Mouse (Mus musculus) CH12.LX (cell line): Measurements from ENCODE around the gene Tmod1. TPM values are rescaled to one million over a fixed set of nuclear protein-coding genes. Genes with fewer than 3 reads are reported as not detected.

Experiments used
- DNase-seq: peaks from one replicate; pipeline ENCODE4 v3.0.0-alpha.2; 2013; ENCODE audit errors: extremely low read depth
- H3K27ac ChIP-seq: 2 replicates; pipeline ENCODE4 v1.5.1; 2012; ENCODE audit warnings: low read depth, mild to moderate bottlenecking, control low read depth, moderate library complexity; ENCODE audit not compliant: insufficient read depth
- H3K27me3 ChIP-seq: replicated peaks from 2 replicates; pipeline ENCODE3; 2012; ENCODE audit warnings: inconsistent platforms
- H3K36me3 ChIP-seq, 2 experiments: replicated peaks in 1 of 2; 2 replicates each; pipeline versions ENCODE3 to v1.6.1; 2012; ENCODE audit warnings: inconsistent platforms in 1 of 2, low read length in 1 of 2, mild to moderate bottlenecking in 1 of 2, mixed read lengths in 1 of 2, moderate library complexity in 1 of 2; ENCODE audit not compliant: control insufficient read depth in 1 of 2, insufficient read depth in 1 of 2
- H3K4me1 ChIP-seq, 2 experiments: 2 replicates each; pipeline ENCODE4 v1.6.1; 2012; ENCODE audit warnings: inconsistent platforms in 1 of 2, moderate library complexity in 1 of 2; ENCODE audit not compliant: insufficient read depth in 2 of 2, control insufficient read depth in 1 of 2
- H3K4me2 ChIP-seq: 2 replicates; pipeline ENCODE4 v1.6.1; 2012; ENCODE audit warnings: low read depth, mild to moderate bottlenecking, control low read depth; ENCODE audit not compliant: poor library complexity, insufficient read depth, severe bottlenecking
- H3K4me3 ChIP-seq, 3 experiments: fragments of 150-350 bp in 1 of 3; sonication (generic) in 1 of 3; replicated peaks in 1 of 3; 2 replicates each; pipeline versions ENCODE3 to v1.5.1; 2011 to 2012; ENCODE audit warnings: low read depth in 2 of 3, low read length in 2 of 3, mild to moderate bottlenecking in 2 of 3, moderate library complexity in 2 of 3, control low read depth in 1 of 3, improper control_type of control experiment in 1 of 3, inconsistent platforms in 1 of 3, mixed read lengths in 1 of 3; ENCODE audit not compliant: poor library complexity in 1 of 3
- H3K79me2 ChIP-seq: replicated peaks from 2 replicates; pipeline ENCODE4 v1.6.1; 2012; ENCODE audit warnings: mild to moderate bottlenecking, moderate library complexity; ENCODE audit not compliant: control insufficient read depth, poor library complexity, insufficient read depth, severe bottlenecking; ENCODE audit errors: extremely low read depth
- H3K9ac ChIP-seq: 2 replicates; pipeline ENCODE4 v1.6.1; 2012; ENCODE audit warnings: low read depth, mild to moderate bottlenecking, control low read depth, moderate library complexity; ENCODE audit not compliant: insufficient read depth
- H3K9me3 ChIP-seq: replicated peaks from 2 replicates; pipeline ENCODE3; 2012; ENCODE audit warnings: low read length, inconsistent platforms, mixed read lengths
- CHD1 ChIP-seq: IDR thresholded peaks from 2 replicates; pipeline ENCODE4 v1.6.1; 2012; ENCODE audit warnings: low read depth, low read length, improper control_type of control experiment, inconsistent platforms
- CHD2 ChIP-seq: IDR thresholded peaks from 2 replicates; pipeline ENCODE4 v1.6.1; 2011; ENCODE audit warnings: low read length, improper control_type of control experiment
- CTCF ChIP-seq, 2 experiments: IDR thresholded peaks in 1 of 2; conservative IDR thresholded peaks in 1 of 2; 2 replicates each; pipeline ENCODE4 v1.5.1; 2011 to 2012; ENCODE audit warnings: low read depth in 2 of 2, low read length in 2 of 2, improper control_type of control experiment in 1 of 2, inconsistent platforms in 1 of 2, mild to moderate bottlenecking in 1 of 2, moderate library complexity in 1 of 2
- ELF1 ChIP-seq: IDR thresholded peaks from 2 replicates; pipeline ENCODE4 v1.6.1; 2014; ENCODE audit warnings: low read depth, mild to moderate bottlenecking, inconsistent platforms, low read length, improper control_type of control experiment
- ETS1 ChIP-seq: conservative IDR thresholded peaks from 2 replicates; pipeline ENCODE4 v1.6.1; 2012; ENCODE audit warnings: low read depth, mild to moderate bottlenecking, inconsistent platforms, low read length, improper control_type of control experiment, moderate library complexity
- GABPA ChIP-seq: IDR thresholded peaks from 2 replicates; pipeline ENCODE4 v1.6.1; 2012; ENCODE audit warnings: low read depth, low read length, improper control_type of control experiment, inconsistent platforms; ENCODE audit not compliant: insufficient replicate concordance
- HCFC1 ChIP-seq: IDR thresholded peaks from 2 replicates; pipeline ENCODE4 v1.6.1; 2012; ENCODE audit warnings: low read depth, mild to moderate bottlenecking, inconsistent platforms, low read length, improper control_type of control experiment
- JUN ChIP-seq: IDR thresholded peaks from 2 replicates; pipeline ENCODE4 v1.6.1; 2011; ENCODE audit warnings: low read depth, mild to moderate bottlenecking, low read length, improper control_type of control experiment, moderate library complexity; ENCODE audit not compliant: insufficient read depth
- KAT2A ChIP-seq: IDR thresholded peaks from 2 replicates; pipeline ENCODE4 v1.6.1; 2012; ENCODE audit warnings: low read length, improper control_type of control experiment, inconsistent platforms; ENCODE audit not compliant: insufficient replicate concordance
- MAFK ChIP-seq: IDR thresholded peaks from 2 replicates; pipeline ENCODE4 v1.6.1; 2011; ENCODE audit warnings: low read length, improper control_type of control experiment; ENCODE audit not compliant: insufficient replicate concordance
- MAZ ChIP-seq: IDR thresholded peaks from 2 replicates; pipeline ENCODE4 v1.6.1; 2012; ENCODE audit warnings: low read depth, mild to moderate bottlenecking, inconsistent platforms, low read length, improper control_type of control experiment, moderate library complexity
- MEF2A ChIP-seq: IDR thresholded peaks from 2 replicates; pipeline ENCODE4 v1.6.1; 2014; ENCODE audit warnings: low read depth, mild to moderate bottlenecking, inconsistent platforms, low read length, improper control_type of control experiment, borderline replicate concordance
- NELFE ChIP-seq: IDR thresholded peaks from 2 replicates; pipeline ENCODE4 v1.6.1; 2011; ENCODE audit warnings: low read depth, low read length, improper control_type of control experiment
- NRF1 ChIP-seq: IDR thresholded peaks from 2 replicates; pipeline ENCODE4 v1.6.1; 2014; ENCODE audit warnings: low read depth, mild to moderate bottlenecking, inconsistent platforms, low read length, improper control_type of control experiment, moderate library complexity
- PAX5 ChIP-seq: IDR thresholded peaks from 2 replicates; pipeline ENCODE4 v1.6.1; 2012; ENCODE audit warnings: low read length, inconsistent platforms, mixed read lengths
- RAD21 ChIP-seq: IDR thresholded peaks from 2 replicates; pipeline ENCODE4 v1.6.1; 2011; ENCODE audit warnings: low read depth, mild to moderate bottlenecking, low read length, improper control_type of control experiment, moderate library complexity
- SMC3 ChIP-seq: IDR thresholded peaks from 2 replicates; pipeline ENCODE4 v1.6.1; 2011; ENCODE audit warnings: low read depth, low read length, improper control_type of control experiment
- UBTF ChIP-seq: IDR thresholded peaks from 2 replicates; pipeline ENCODE4 v1.6.1; 2012; ENCODE audit warnings: low read depth, mild to moderate bottlenecking, inconsistent platforms, low read length, improper control_type of control experiment, moderate library complexity
- USF2 ChIP-seq: conservative IDR thresholded peaks from 2 replicates; pipeline ENCODE4 v1.6.1; 2011; ENCODE audit warnings: low read depth, low read length, improper control_type of control experiment
- dilution Hi-C: fragments of 300-500 bp; cut with MboI; formaldehyde crosslinking; loops from 2 replicates; pipeline ENCODE4 v1.14.3; 2020; ENCODE audit warnings: low sequenced_read_pairs; ENCODE audit not compliant: extremely low pct_unique_long_range_greater_than_20kb, extremely low pct_ligation_motif_present
- in situ Hi-C: fragments of 300-500 bp; cut with MboI; formaldehyde crosslinking; loops from 3 replicates; pipeline ENCODE4 v1.14.3; 2019; ENCODE audit warnings: low sequenced_read_pairs, low pct_ligation_motif_present, low pct_unique_long_range_greater_than_20kb, mixed read lengths
- polyA plus RNA-seq: library from polyadenylated mRNA; unstranded; fragments of >175 nt; gene quantifications from 2 replicates; pipeline ENCODE4 v1.2.1, GENCODE M21; 2012; ENCODE audit warnings: low read depth; ENCODE audit not compliant: insufficient read length
- total RNA-seq, 2 experiments: library from RNA; depleted of rRNA; stranded (reverse); fragments of 300-350 nt in 1 of 2; fragments of >200 nt in 1 of 2; gene quantifications; 2 replicates each; pipeline ENCODE4 v1.2.3; 2012 to 2014

Gene Tmod1
- total and polyA plus RNA-seq, 3 experiments = 0.93 to 3.1 (median 2.5) TPM

- no peak overlapping the region for H3K4me2 ChIP-seq
- H3K9me3 ChIP-seq = peaks cover 4% of the 10 kb centered on the region
- no peak for TF ChIP-seq MAZ
- no peak for TF ChIP-seq MEF2A
- TF ChIP-seq UBTF = no peak
- TF ChIP-seq ETS1 = no peak
- TF ChIP-seq JUN = no peak
- no peak for TF ChIP-seq NRF1
- TF ChIP-seq CTCF (conservative IDR thresholded peaks at IDR 0.05 in 1 of 2, IDR thresholded peaks at IDR 0.05 in 1 of 2; ENCODE audit: low read depth in 2 of 2, low read length in 2 of 2) = no peak
- TF ChIP-seq SMC3 = no peak
- no peak for TF ChIP-seq NELFE
- no peak for TF ChIP-seq USF2
- no peak for TF ChIP-seq CHD1
- no peak for TF ChIP-seq HCFC1
- TF ChIP-seq KAT2A = no peak
- in situ Hi-C loops (no loop called here), dilution Hi-C loops (no loop called here)
- no peak for DNase-seq
- peaks cover 0 to 15% of the 10 kb centered on the region in 2 experiments for H3K36me3 ChIP-seq
- H3K4me1 ChIP-seq = peaks cover 0 to 14% of the 10 kb centered on the region in 2 experiments; a peak in 2 of 4 replicates
- H3K79me2 ChIP-seq = no peaks in the 10 kb centered on the region
- H3K27ac ChIP-seq = no peak overlapping the region
- no peak overlapping the region for H3K9ac ChIP-seq
- no peak overlapping the region for H3K4me3 ChIP-seq
- H3K27me3 ChIP-seq = no peaks in the 10 kb centered on the region
Observed at GRCm38 (mm10) chr4:46084416-46085172, 45.9 kb downstream of the Tmod1 start.

GRCm38 (mm10) chr4:46085223-46085811 lies 46.6 kb downstream of the Tmod1 start:
- no peak overlapping the region for H3K9ac ChIP-seq
- H3K4me1 ChIP-seq = peaks cover 0 to 14% of the 10 kb centered on the region in 2 experiments; a peak in 2 of 4 replicates
- H3K4me2 ChIP-seq = no peak overlapping the region
- H3K36me3 ChIP-seq = peaks cover 0 to 9% of the 10 kb centered on the region in 2 experiments
- H3K4me3 ChIP-seq = no peak overlapping the region
- TF ChIP-seq GABPA (no peak), CHD2 (no peak), NELFE (no peak), RAD21 (no peak), JUN (no peak), MAFK (no peak), ELF1 (no peak), PAX5 (no peak)
- DNase-seq = no peak
- in situ Hi-C loops = no loop called here
- no peak overlapping the region for H3K27ac ChIP-seq
- no peaks in the 10 kb centered on the region for H3K27me3 ChIP-seq
- no peaks in the 10 kb centered on the region for H3K9me3 ChIP-seq
- H3K79me2 ChIP-seq = no peaks in the 10 kb centered on the region
- dilution Hi-C loops = no loop called here
